Mouse (Mus musculus): ENCODE data around the gene Dock8. TPM values are rescaled to one million over a fixed set of nuclear protein-coding genes. Genes with fewer than 3 reads are reported as not detected.

The Dock8 gene
- total and polyA plus RNA-seq, 3 experiments: 16.1 to 30.1 TPM; not detected in 1

- Histone ChIP-seq H3K9ac (ENCODE audit: control insufficient read depth, low read depth, low read length, poor library complexity, severe bottlenecking) (no peak overlapping the region), H3K4me3 (ENCODE audit: control insufficient read depth in 1 of 2, insufficient read depth in 1 of 2, low read depth in 2 of 2, low read length in 2 of 2) (no peak overlapping the region), H3K4me1 (ENCODE audit: control insufficient read depth in 1 of 2, insufficient read depth in 2 of 2, low read length in 2 of 2) (no peaks in the 10 kb centered on the region), H3K27me3 (ENCODE audit: control insufficient read depth in 1 of 2, insufficient read depth in 2 of 2, low read length in 2 of 2) (peaks cover 3 to 5% of the 10 kb centered on the region in 2 experiments), H3K79me2 (ENCODE audit: control insufficient read depth, insufficient read depth, low read length, poor library complexity) (no peaks in the 10 kb centered on the region), H3K27ac (ENCODE audit: control insufficient read depth, low read depth, low read length) (no peak overlapping the region), H3K36me3 (ENCODE audit: control insufficient read depth in 1 of 2, insufficient read depth in 2 of 2, low read length in 2 of 2) (no peaks in the 10 kb centered on the region), H3K9me3 (replicated peaks; ENCODE audit: insufficient read depth, low read length) (no peaks in the 10 kb centered on the region)
- DNase-seq (ENCODE audit: low read depth, low spot score): no peak
- TF ChIP-seq TAL1 (IDR thresholded peaks at IDR 0.05; ENCODE audit: low read length): no peak
- TF ChIP-seq ZC3H11A (IDR thresholded peaks at IDR 0.05; ENCODE audit: low read depth, low read length): no peak
- TF ChIP-seq CHD1 (IDR thresholded peaks at IDR 0.05; ENCODE audit: low read depth, low read length): no peak
- TF ChIP-seq BHLHE40 (IDR thresholded peaks at IDR 0.05; ENCODE audit: borderline replicate concordance, low read depth, low read length): no peak
- no peak for TF ChIP-seq USF1 (IDR thresholded peaks at IDR 0.05; ENCODE audit: low read depth, low read length)
- no peak for TF ChIP-seq MXI1 (IDR thresholded peaks at IDR 0.05; ENCODE audit: low read depth, low read length)
- TF ChIP-seq CHD2 (IDR thresholded peaks at IDR 0.05; ENCODE audit: low read length): no peak
- TF ChIP-seq NELFE (IDR thresholded peaks at IDR 0.05; ENCODE audit: low read depth, low read length): no peak
- TF ChIP-seq CTCF (IDR thresholded peaks at IDR 0.05 in 2 of 3, conservative IDR thresholded peaks at IDR 0.05 in 1 of 3; ENCODE audit: control insufficient read depth in 1 of 3, insufficient read depth in 1 of 3, low read depth in 2 of 3, low read length in 3 of 3, poor library complexity in 1 of 3, severe bottlenecking in 1 of 3): no peak
- no peak for TF ChIP-seq USF2 (IDR thresholded peaks at IDR 0.05; ENCODE audit: borderline replicate concordance in 1 of 2, insufficient read depth in 1 of 2, low read depth in 1 of 2, low read length in 2 of 2)
- TF ChIP-seq POLR2A (IDR thresholded peaks at IDR 0.05; ENCODE audit: control insufficient read depth in 1 of 2, insufficient read depth in 1 of 2, low read depth in 1 of 2, low read length in 2 of 2, poor library complexity in 1 of 2): no peak
- TF ChIP-seq RAD21 (IDR thresholded peaks at IDR 0.05; ENCODE audit: low read depth, low read length): no peak
- no peak for TF ChIP-seq MAX (IDR thresholded peaks at IDR 0.05; ENCODE audit: low read length)
- TF ChIP-seq TBP (IDR thresholded peaks at IDR 0.05; ENCODE audit: low read depth, low read length): no peak
- TF ChIP-seq JUND (IDR thresholded peaks at IDR 0.05; ENCODE audit: low read depth, low read length): no peak
- TF ChIP-seq GATA1 (IDR thresholded peaks at IDR 0.05; ENCODE audit: low read depth, low read length): no peak
- no peak for TF ChIP-seq MAZ (IDR thresholded peaks at IDR 0.05; ENCODE audit: low read depth, low read length)
- no peak for TF ChIP-seq ETS1 (IDR thresholded peaks at IDR 0.05; ENCODE audit: low read depth, low read length)
- TF ChIP-seq SMC3 (IDR thresholded peaks at IDR 0.05; ENCODE audit: low read depth, low read length): no peak
Observed at GRCm38 (mm10) chr19:25237492-25238040, 238.2 kb downstream of the Dock8 start.

- H3K79me2 ChIP-seq (ENCODE audit: control insufficient read depth, insufficient read depth, low read length, poor library complexity): no peaks in the 10 kb centered on the region
- H3K9ac ChIP-seq (ENCODE audit: control insufficient read depth, low read depth, low read length, poor library complexity, severe bottlenecking): no peak overlapping the region
- peaks cover 3 to 5% of the 10 kb centered on the region in 2 experiments for H3K27me3 ChIP-seq (ENCODE audit: control insufficient read depth in 1 of 2, insufficient read depth in 2 of 2, low read length in 2 of 2)
- DNase-seq (ENCODE audit: low read depth, low spot score): no peak
- no peaks in the 10 kb centered on the region for H3K36me3 ChIP-seq (ENCODE audit: control insufficient read depth in 1 of 2, insufficient read depth in 2 of 2, low read length in 2 of 2)
- no peak overlapping the region for H3K4me3 ChIP-seq (ENCODE audit: control insufficient read depth in 1 of 2, insufficient read depth in 1 of 2, low read depth in 2 of 2, low read length in 2 of 2)
- no peak overlapping the region for H3K27ac ChIP-seq (ENCODE audit: control insufficient read depth, low read depth, low read length)
- no peak for TF ChIP-seq POLR2AphosphoS5 (IDR thresholded peaks at IDR 0.05; ENCODE audit: borderline replicate concordance, low read depth, low read length)
- no peak for TF ChIP-seq MAFK (IDR thresholded peaks at IDR 0.05; ENCODE audit: borderline replicate concordance, low read depth, low read length)
- TF ChIP-seq GATA1 (IDR thresholded peaks at IDR 0.05; ENCODE audit: low read depth, low read length): no peak
- TF ChIP-seq ELF1 (IDR thresholded peaks at IDR 0.05; ENCODE audit: low read depth, low read length): no peak
- no peak for TF ChIP-seq MYC (IDR thresholded peaks at IDR 0.05; ENCODE audit: low read depth, low read length)
- TF ChIP-seq MAX (IDR thresholded peaks at IDR 0.05; ENCODE audit: low read length): no peak
- TF ChIP-seq UBTF (IDR thresholded peaks at IDR 0.05; ENCODE audit: borderline replicate concordance, insufficient read depth, low read depth, low read length): no peak
- no peak for TF ChIP-seq USF1 (IDR thresholded peaks at IDR 0.05; ENCODE audit: low read depth, low read length)
- TF ChIP-seq RAD21 (IDR thresholded peaks at IDR 0.05; ENCODE audit: low read depth, low read length): no peak
- TF ChIP-seq POLR2A (IDR thresholded peaks at IDR 0.05; ENCODE audit: control insufficient read depth in 1 of 2, insufficient read depth in 1 of 2, low read depth in 1 of 2, low read length in 2 of 2, poor library complexity in 1 of 2): no peak
- TF ChIP-seq BHLHE40 (IDR thresholded peaks at IDR 0.05; ENCODE audit: borderline replicate concordance, low read depth, low read length): no peak
- no peak for TF ChIP-seq GABPA (IDR thresholded peaks at IDR 0.05; ENCODE audit: low read depth, low read length)
- no peak for TF ChIP-seq EP300 (IDR thresholded peaks at IDR 0.05; ENCODE audit: low read depth in 1 of 2, low read length in 2 of 2)
- TF ChIP-seq NRF1 (IDR thresholded peaks at IDR 0.05; ENCODE audit: insufficient read depth, low read depth, low read length, poor library complexity, severe bottlenecking): no peak
- TF ChIP-seq TAL1 (IDR thresholded peaks at IDR 0.05; ENCODE audit: low read length): no peak
- TF ChIP-seq CTCF (IDR thresholded peaks at IDR 0.05 in 2 of 3, conservative IDR thresholded peaks at IDR 0.05 in 1 of 3; ENCODE audit: control insufficient read depth in 1 of 3, insufficient read depth in 1 of 3, low read depth in 2 of 3, low read length in 3 of 3, poor library complexity in 1 of 3, severe bottlenecking in 1 of 3): no peak
- no peak for TF ChIP-seq SMC3 (IDR thresholded peaks at IDR 0.05; ENCODE audit: low read depth, low read length)
- TF ChIP-seq KAT2A (conservative IDR thresholded peaks at IDR 0.05; ENCODE audit: low read depth, low read length): no peak
- no peaks in the 10 kb centered on the region for H3K4me1 ChIP-seq (ENCODE audit: control insufficient read depth in 1 of 2, insufficient read depth in 2 of 2, low read length in 2 of 2)
- no peaks in the 10 kb centered on the region for H3K9me3 ChIP-seq (replicated peaks; ENCODE audit: insufficient read depth, low read length)
Observed at GRCm38 (mm10) chr19:25238121-25238520, 238.8 kb downstream of the Dock8 start.

Data from MEL (cell line).